Mouse (Mus musculus): ENCODE measurements around the gene Hoxd12. TPM values are rescaled to one million over a fixed set of nuclear protein-coding genes. Genes with fewer than 3 reads are reported as not detected.

The Hoxd12 gene
- polyA plus RNA-seq, 1 experiment = not detected

- H3K4me3 ChIP-seq (ENCODE audit: insufficient read depth, low read length) = no peak overlapping the region
- no peaks in the 10 kb centered on the region for H3K4me1 ChIP-seq (ENCODE audit: control insufficient read depth, insufficient read depth, low read length)
- TF ChIP-seq POLR2A (IDR thresholded peaks at IDR 0.05; ENCODE audit: extremely low read depth, insufficient read depth, low read length) = no peak
- no peak for TF ChIP-seq CTCF (IDR thresholded peaks at IDR 0.05; ENCODE audit: extremely low read depth, insufficient read depth, low read length)
- H3K27ac ChIP-seq (ENCODE audit: insufficient read depth, low read length) = no peak overlapping the region
Measured at GRCm38 (mm10) chr2:74694066-74694465, 19.3 kb downstream of the Hoxd12 start.

- H3K27ac ChIP-seq (ENCODE audit: insufficient read depth, low read length) = no peak overlapping the region
- H3K4me1 ChIP-seq (ENCODE audit: control insufficient read depth, insufficient read depth, low read length) = no peaks in the 10 kb centered on the region
- H3K4me3 ChIP-seq (ENCODE audit: insufficient read depth, low read length) = no peak overlapping the region
- TF ChIP-seq CTCF (IDR thresholded peaks at IDR 0.05; ENCODE audit: extremely low read depth, insufficient read depth, low read length) (no peak), POLR2A (IDR thresholded peaks at IDR 0.05; ENCODE audit: extremely low read depth, insufficient read depth, low read length) (no peak)
Measured at GRCm38 (mm10) chr2:74695383-74695782, 20.6 kb downstream of the Hoxd12 start.

- Histone ChIP-seq H3K27ac (ENCODE audit: insufficient read depth, low read length) (no peak overlapping the region), H3K4me1 (ENCODE audit: control insufficient read depth, insufficient read depth, low read length) (no peaks in the 10 kb centered on the region), H3K4me3 (ENCODE audit: insufficient read depth, low read length) (no peak overlapping the region)
- TF ChIP-seq POLR2A (IDR thresholded peaks at IDR 0.05; ENCODE audit: extremely low read depth, insufficient read depth, low read length) (no peak), CTCF (IDR thresholded peaks at IDR 0.05; ENCODE audit: extremely low read depth, insufficient read depth, low read length) (no peak)
Measured at GRCm38 (mm10) chr2:74695813-74696430, 21.1 kb downstream of the Hoxd12 start.

- Histone ChIP-seq H3K4me1 (ENCODE audit: control insufficient read depth, insufficient read depth, low read length) (no peaks in the 10 kb centered on the region), H3K4me3 (ENCODE audit: insufficient read depth, low read length) (no peak overlapping the region), H3K27ac (ENCODE audit: insufficient read depth, low read length) (no peak overlapping the region)
- TF ChIP-seq POLR2A (IDR thresholded peaks at IDR 0.05; ENCODE audit: extremely low read depth, insufficient read depth, low read length) (no peak), CTCF (IDR thresholded peaks at IDR 0.05; ENCODE audit: extremely low read depth, insufficient read depth, low read length) (no peak)
Measured at GRCm38 (mm10) chr2:74696442-74697335, 21.9 kb downstream of the Hoxd12 start.

- TF ChIP-seq CTCF (IDR thresholded peaks at IDR 0.05; ENCODE audit: extremely low read depth, insufficient read depth, low read length) (no peak), POLR2A (IDR thresholded peaks at IDR 0.05; ENCODE audit: extremely low read depth, insufficient read depth, low read length) (no peak)
- Histone ChIP-seq H3K4me1 (ENCODE audit: control insufficient read depth, insufficient read depth, low read length) (no peaks in the 10 kb centered on the region), H3K27ac (ENCODE audit: insufficient read depth, low read length) (no peak within 1 kb of the TSS), H3K4me3 (ENCODE audit: insufficient read depth, low read length) (no peak within 1 kb of the TSS)
Measured at GRCm38 (mm10) chr2:74697567-74698121, 22.8 kb downstream of the Hoxd12 start, which contains the start of gene Hoxd9. Hoxd9 (plus strand) TSS chr2:74697727.

- Histone ChIP-seq H3K4me1 (ENCODE audit: control insufficient read depth, insufficient read depth, low read length) (no peaks in the 10 kb centered on the region), H3K4me3 (ENCODE audit: insufficient read depth, low read length) (no peak overlapping the region), H3K27ac (ENCODE audit: insufficient read depth, low read length) (no peak overlapping the region)
- TF ChIP-seq CTCF (IDR thresholded peaks at IDR 0.05; ENCODE audit: extremely low read depth, insufficient read depth, low read length) (no peak), POLR2A (IDR thresholded peaks at IDR 0.05; ENCODE audit: extremely low read depth, insufficient read depth, low read length) (no peak)
Measured at GRCm38 (mm10) chr2:74698201-74699052, 23.6 kb downstream of the Hoxd12 start.

- TF ChIP-seq CTCF (IDR thresholded peaks at IDR 0.05; ENCODE audit: extremely low read depth, insufficient read depth, low read length) (no peak), POLR2A (IDR thresholded peaks at IDR 0.05; ENCODE audit: extremely low read depth, insufficient read depth, low read length) (no peak)
Measured at GRCm38 (mm10) chr2:74699053-74699430, 24.2 kb downstream of the Hoxd12 start.

GRCm38 (mm10) chr2:74699664-74700545 lies 25.1 kb downstream of the Hoxd12 start:
- no peak overlapping the region for H3K27ac ChIP-seq (ENCODE audit: insufficient read depth, low read length)
- TF ChIP-seq CTCF (IDR thresholded peaks at IDR 0.05; ENCODE audit: extremely low read depth, insufficient read depth, low read length) = no peak
- TF ChIP-seq POLR2A (IDR thresholded peaks at IDR 0.05; ENCODE audit: extremely low read depth, insufficient read depth, low read length) = no peak
- H3K4me3 ChIP-seq (ENCODE audit: insufficient read depth, low read length) = no peak overlapping the region
- H3K4me1 ChIP-seq (ENCODE audit: control insufficient read depth, insufficient read depth, low read length) = no peaks in the 10 kb centered on the region

More at GRCm38 (mm10) chr2:74699053-74699430, 24.2 kb downstream of the Hoxd12 start:
- Histone ChIP-seq H3K4me1 (ENCODE audit: control insufficient read depth, insufficient read depth, low read length) (no peaks in the 10 kb centered on the region), H3K27ac (ENCODE audit: insufficient read depth, low read length) (no peak overlapping the region), H3K4me3 (ENCODE audit: insufficient read depth, low read length) (no peak overlapping the region)

Measured in cortical plate, adult 2 months (tissue).